Mouse (Mus musculus) adrenal gland, postnatal 36 days (tissue): Measurements from ENCODE around the gene Aldh1a1. TPM values are rescaled to one million over a fixed set of nuclear protein-coding genes. Genes with fewer than 3 reads are reported as not detected.
"Not testable (repeated sequence)": the region's sequence is repeated elsewhere in the genome, so short reads cannot be mapped to it uniquely, and the experiment has no call there.

Experiments
- DNase-seq, 2 experiments: peaks; one replicate each; pipeline ENCODE4 v3.0.0; 2021; ENCODE audit warnings: mixed read lengths in 1 of 2
- total RNA-seq, 2 experiments: library from RNA; stranded (reverse); gene quantifications; 2 replicates each; pipeline ENCODE4 v1.2.3; 2021

Gene Aldh1a1
- total RNA-seq, 2 experiments from 2014 or later = 48.9 to 330 TPM

GRCm38 (mm10) chr19:20549409-20549808, 56.9 kb downstream of the Aldh1a1 start:
- DNase-seq = no peak

GRCm38 (mm10) chr19:20555365-20555764, 62.9 kb downstream of the Aldh1a1 start:
- no peak for DNase-seq

GRCm38 (mm10) chr19:20557211-20557610, 64.7 kb downstream of the Aldh1a1 start:
- DNase-seq = no peak

GRCm38 (mm10) chr19:20558069-20558468, 65.6 kb downstream of the Aldh1a1 start:
- DNase-seq = no peak

GRCm38 (mm10) chr19:20558544-20558943, 66.0 kb downstream of the Aldh1a1 start:
- DNase-seq = no peak

GRCm38 (mm10) chr19:20558952-20559351, 66.4 kb downstream of the Aldh1a1 start:
- peak; percentile 39 to 61 for DNase-seq

- no peak for DNase-seq
Observed at GRCm38 (mm10) chr19:20559952-20560351, 67.4 kb downstream of the Aldh1a1 start.

- DNase-seq = peak; percentile 53
Observed at GRCm38 (mm10) chr19:20562396-20562795, 69.9 kb downstream of the Aldh1a1 start.

- no peak for DNase-seq
Observed at GRCm38 (mm10) chr19:20566294-20566693, 73.8 kb downstream of the Aldh1a1 start.

GRCm38 (mm10) chr19:20567039-20567438, 74.5 kb downstream of the Aldh1a1 start:
- DNase-seq = no peak

- DNase-seq = no peak
Observed at GRCm38 (mm10) chr19:20576984-20577383, 84.5 kb downstream of the Aldh1a1 start.

GRCm38 (mm10) chr19:20577429-20577828, 84.9 kb downstream of the Aldh1a1 start:
- no peak for DNase-seq

- DNase-seq = no peak
Observed at GRCm38 (mm10) chr19:20599951-20600350, 107.4 kb downstream of the Aldh1a1 start.

- DNase-seq = peak; percentile 28 to 37
Observed at GRCm38 (mm10) chr19:20601739-20602138, 109.2 kb downstream of the Aldh1a1 start.

- DNase-seq = no peak
Observed at GRCm38 (mm10) chr19:20603212-20603611, 110.7 kb downstream of the Aldh1a1 start.

GRCm38 (mm10) chr19:20603866-20604265, 111.4 kb downstream of the Aldh1a1 start:
- no peak for DNase-seq

GRCm38 (mm10) chr19:20614252-20614930, 121.9 kb downstream of the Aldh1a1 start:
- DNase-seq = peak; percentile 12 to 36

GRCm38 (mm10) chr19:20622434-20622833, 129.9 kb downstream of the Aldh1a1 start:
- no peak for DNase-seq

GRCm38 (mm10) chr19:20623416-20623815, 130.9 kb downstream of the Aldh1a1 start:
- DNase-seq = no peak

GRCm38 (mm10) chr19:20631020-20631419, 138.5 kb downstream of the Aldh1a1 start:
- DNase-seq = no peak

GRCm38 (mm10) chr19:20633876-20634691, 141.6 kb downstream of the Aldh1a1 start:
- DNase-seq = no peak

- DNase-seq = no peak
Observed at GRCm38 (mm10) chr19:20644346-20644745, 151.8 kb downstream of the Aldh1a1 start.

- DNase-seq = not testable (repeated sequence)
Observed at GRCm38 (mm10) chr19:20647496-20647895, 155.0 kb downstream of the Aldh1a1 start.
